Mouse (Mus musculus): ENCODE measurements around the gene Slc39a5.

The Slc39a5 gene

DNA sequence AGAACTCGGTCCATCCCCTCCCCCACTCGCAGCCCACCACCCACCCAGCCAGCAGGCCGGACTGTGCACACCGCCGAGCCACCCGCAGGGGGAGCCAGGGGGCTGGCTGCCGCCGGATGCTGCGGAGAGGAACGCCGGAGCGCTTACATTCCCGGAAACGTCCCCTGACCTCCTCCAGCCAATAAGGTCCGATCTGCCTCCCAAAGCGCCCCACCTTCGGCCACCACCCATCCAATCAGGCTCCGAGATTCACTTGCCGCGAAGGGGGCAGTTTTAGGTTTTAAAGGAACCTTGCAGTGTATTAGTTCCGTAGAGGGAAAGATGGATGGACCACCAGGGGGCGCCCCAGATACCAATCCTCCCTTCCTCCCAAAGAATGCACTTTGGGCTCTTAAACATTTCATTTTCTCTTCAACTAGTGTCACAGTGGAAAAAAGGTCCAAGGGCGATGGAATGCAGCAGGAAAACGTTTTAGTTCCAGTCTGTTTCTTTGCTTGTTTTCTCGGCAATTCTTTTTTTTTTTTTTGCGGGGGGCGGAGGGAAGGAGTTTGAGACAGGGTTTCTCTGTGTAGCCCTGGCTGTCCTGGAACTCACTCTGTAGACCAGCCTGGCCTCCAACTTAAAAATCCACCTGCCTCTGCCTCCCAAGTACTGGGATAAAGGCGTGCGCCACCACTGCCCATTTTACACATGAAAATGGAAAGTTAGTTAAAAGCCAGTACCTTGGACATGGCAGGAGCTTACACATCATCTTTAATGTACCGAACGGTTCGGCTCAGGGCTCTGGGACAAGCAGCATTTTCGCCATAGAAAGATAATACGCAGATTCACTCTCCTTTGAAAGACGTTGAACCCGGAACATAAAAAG lies 8.9 kb upstream of the Slc39a5 start:
- DNase-seq, result peak; percentile 97

DNA sequence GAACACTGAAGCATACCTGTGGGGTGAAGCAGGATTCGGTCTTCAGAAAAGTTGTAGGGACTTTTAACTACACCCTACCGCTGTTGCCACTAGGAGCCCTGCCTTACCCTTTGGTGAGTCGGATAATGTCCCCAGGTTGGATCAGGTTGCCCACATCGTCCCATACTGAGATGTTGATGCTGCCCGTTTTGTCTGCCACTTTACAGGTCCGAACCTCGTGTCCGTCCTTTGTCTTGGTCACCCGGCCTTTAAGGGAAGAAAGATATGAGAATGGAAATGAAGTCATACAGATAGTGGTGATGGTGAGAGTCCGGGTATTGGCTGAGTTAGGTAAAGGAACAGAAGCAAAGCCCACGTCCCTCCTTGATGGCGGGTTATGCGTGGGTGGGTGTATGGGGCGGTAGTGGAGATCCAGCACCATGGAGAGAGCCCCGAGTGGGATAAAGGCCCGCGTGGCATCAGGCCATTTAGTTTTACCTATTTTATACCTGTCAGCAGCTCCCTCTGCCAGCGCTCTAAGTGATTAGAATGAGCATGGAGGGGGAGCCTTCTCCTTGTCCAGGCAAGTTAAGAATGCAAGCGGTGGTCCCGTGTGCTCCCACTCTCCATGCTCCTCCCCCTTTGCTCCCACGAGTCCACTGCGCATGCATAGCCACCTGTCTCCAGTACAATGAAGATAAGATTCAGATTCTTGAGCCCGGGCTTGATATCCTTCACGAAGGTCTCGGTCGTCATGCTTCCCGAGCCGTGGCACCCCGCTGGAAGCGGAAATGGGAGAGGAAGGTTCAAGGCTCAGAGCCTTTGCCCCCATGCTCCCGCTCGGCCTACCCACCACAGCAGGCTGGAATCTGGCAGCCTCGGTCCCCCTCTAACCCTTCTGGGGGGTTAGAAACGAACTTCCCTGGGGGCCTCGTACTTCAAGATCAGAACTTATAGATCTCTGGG lies 7.8 kb upstream of the Slc39a5 start:
- no peak for DNase-seq

DNA sequence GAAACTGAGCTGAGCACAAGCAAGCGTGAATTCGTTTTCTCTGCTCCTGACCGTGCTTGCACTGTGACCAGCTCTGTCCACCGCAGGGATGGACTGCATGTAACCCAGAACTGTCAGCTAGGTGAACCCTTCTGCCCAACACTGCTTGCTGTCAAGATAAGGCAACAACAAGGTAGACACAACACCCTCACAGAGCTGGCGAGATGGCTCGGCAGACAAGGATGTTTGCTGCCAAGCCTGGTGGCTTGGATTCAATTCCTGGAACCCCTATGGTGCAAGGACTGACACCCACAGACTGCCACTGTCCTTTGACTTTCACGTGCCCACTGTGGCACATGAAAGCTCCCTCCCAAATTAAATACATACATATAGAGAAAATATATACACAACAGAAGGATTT lies 2.9 kb upstream of the Slc39a5 start:
- DNase-seq, result peak; percentile 73

DNA sequence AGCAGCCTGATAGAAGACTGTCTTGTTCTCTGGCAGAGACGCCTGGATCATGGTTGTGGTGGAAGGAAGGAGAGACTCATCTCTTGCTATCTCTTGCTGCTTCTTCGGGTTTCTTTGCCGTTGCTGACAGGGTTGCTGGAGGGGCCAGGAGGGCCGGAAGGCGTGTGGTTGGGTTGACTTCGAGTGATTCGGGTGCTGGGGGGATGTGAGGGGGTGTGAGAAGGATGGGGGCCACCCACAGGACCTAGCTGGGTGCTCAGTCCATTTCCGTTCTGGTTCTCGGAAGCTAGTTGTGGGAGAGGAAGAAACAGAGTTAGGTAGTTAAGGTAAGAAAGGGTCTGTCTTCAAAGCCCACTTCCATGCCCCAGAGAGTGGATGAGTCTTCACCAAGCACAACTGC lies 609 bp upstream of the Slc39a5 start:
- no peak for DNase-seq

DNA sequence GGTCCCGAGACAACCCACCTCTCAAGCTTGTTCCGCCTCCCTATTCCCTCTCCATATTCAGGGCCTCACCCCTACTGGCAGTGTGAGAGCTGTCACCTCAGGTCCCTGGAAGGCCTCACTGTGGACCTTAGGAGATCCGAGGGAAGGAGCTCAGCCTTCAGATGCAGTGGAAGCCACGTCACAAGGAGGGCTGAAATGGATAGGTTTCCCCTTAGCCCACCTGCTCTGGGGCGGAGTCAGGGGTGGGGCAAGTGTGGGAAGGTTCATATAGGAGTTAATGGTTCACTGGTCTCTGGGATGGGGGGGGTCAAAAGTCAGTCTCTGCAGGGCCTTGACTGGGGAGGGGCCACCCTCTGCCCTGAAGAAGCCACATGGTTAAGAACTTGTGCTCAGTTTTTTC lies 691 bp downstream of the Slc39a5 start:
- no peak for DNase-seq

DNA sequence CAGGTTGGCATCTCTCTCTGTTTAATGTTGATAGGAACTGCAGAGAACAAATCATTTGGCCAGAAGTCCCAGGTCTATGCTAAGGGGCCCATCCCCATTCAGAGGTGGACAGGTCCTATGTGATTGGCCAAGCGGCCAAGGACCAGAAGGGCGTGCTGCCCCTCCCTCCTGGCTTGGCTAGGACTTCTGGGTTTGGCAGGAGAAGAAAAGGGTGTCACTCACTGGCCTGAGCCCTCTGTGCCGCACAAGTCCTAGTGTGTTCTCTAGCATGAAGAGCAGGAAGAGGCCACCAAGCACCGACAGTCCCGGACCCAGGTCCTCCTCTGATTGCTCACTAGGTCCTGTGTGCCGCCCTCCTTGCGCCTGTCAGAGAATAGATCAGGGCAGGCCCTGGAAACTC lies 3.6 kb downstream of the Slc39a5 start:
- DNase-seq, result no peak

DNA sequence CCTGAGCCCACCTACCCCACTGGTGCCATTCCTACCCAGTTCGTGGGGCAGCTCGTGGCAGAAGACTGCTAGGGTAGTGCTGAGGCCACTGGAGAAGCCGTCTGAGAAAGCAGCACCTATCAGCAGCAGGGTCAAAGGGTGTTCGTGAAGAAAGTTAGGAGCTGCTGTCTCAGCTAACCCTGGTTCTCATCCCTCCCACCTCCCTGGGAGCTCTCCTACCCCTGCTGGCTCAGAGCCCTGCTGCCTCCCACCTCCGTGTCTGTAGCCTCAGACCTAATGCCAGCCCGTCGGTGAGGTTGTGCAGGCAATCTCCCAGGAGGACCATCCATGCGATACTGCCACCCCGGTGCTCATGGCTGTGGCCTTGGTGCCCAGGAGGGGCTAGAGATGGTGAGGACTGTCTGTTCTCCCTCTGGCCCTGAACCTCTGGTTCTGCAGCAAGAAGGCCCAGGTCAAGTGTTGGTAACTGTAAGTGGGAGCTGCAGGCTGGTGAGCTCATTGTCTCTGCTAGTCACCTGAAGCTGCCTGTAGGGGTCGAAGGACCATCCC lies 4.2 kb downstream of the Slc39a5 start:
- no peak for DNase-seq

DNA sequence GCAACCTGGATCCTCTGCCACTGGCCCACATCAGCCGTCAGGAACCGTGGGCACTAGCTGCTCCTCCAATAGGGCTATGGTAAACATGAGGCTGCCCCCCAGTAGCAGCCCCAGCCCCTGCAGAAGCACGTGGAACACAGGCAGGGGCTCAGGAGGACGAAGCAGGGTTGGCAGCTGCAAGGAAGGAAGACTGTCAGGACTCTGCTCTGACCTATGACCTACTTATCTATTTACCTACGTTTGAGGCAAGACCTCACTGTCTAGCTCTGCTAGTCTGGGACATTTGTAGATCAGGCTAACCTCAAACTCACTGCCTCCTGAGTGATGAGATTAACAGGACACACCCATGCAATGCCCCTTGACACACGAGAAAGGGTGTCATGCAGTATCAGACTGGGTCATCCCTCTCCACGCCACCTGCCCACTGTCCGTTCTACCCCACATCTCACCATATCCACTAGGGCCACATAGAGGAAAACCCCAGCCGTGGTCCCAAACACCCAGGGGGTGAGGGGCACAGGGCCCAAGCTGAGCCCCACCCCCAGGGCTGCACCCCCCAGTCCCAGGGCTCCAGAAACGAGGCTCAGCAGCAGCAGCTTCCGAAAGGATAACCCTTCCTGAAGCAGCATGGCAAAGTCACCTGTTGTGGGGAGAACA lies 4.9 kb downstream of the Slc39a5 start:
- no peak for DNase-seq

DNA sequence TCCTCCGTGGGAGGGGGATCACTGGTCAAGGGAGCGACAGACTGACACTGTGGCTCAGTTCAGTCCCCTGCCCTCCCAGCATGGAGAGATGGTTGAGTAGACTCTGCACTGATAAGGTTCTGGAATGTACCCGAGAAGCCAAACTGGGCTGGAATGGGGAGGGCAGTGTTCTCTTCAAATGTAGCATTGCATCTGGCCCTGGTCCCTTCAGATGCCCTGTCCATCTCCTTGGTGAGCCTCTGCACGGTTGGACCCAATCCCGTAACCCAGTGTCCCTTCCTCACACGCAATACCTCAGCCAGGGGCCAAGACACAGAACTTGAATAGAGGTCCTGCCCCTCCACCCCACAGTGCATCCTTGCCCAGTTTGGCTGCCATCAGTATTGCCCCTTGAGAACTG lies 9.2 kb downstream of the Slc39a5 start:
- no peak for DNase-seq

DNA sequence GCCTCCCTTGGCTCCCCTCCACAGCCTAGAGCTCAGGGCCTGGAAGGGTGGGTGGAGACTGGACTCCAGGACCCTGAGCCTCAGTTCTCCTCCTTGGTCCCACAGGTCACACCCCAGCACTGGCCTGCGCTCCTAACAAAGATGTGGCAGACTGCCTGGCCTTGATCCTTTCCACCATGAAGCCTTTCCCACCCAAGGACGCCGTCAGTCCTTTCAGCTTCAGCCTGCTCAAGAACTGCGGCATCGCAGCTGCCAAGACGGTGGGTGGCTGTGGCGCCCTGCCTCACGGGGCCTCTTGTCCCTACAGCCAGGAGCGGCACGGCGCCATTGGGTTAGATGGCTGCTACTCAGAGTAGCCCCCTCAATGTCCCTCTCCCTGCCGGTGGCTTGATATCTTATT lies 10.7 kb downstream of the Slc39a5 start:
- DNase-seq, result no peak

DNA sequence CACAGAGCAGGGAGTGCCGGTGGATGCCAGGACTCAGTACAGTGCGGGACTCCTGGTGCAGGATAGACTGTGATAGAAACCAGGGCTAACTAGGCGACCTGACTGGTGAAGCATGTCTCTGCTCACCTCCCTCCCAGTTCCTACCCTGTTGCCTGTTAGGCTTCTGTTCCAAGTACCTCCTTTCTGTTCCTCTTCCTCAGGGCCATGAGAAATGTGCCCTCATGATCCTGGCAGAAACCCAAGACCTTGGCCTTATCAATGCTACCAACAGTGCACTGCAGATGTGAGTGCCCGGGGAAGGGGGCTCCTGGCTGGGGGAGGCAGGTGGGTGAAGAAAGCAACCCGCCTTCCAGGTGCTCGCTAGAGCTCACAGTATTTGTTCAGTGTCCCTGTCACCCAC lies 11.5 kb downstream of the Slc39a5 start:
- no peak for DNase-seq

DNA sequence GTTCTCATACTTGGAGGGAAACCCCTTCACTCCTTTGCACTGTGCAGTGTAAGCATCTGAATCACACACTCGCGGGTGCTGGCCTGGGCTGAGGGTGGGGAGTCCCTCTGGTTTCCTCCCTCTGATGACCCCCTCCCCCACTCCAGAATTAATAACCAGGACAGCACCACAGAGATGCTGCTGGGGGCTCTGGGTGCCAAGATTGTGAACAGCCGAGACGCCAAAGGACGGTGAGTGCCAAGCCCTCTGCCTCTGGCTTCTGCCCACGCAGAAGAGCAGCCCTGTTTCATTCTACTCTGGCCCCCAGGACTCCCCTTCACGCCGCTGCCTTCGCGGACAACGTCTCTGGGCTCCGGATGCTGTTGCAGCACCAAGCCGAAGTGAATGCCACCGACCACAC lies 12.1 kb downstream of the Slc39a5 start:
- no peak for DNase-seq

DNA sequence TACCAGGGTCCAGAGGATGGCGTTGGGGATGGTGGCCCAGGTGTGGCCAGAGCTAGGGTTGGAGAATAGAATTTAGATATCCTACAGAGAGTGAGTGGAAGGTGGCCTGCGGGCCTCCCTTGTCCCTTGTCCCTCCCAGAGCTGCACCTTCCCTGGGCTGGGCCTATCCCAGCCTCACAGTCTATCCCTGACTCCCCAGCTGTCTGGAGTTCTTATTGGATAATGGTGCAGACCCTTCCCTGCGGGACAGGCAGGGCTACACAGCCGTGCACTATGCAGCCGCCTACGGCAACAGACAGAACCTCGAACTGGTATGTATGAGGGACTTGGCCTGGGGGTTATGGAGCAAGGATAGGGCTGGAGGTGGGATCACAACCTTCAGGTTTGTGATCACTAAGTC lies 15.1 kb downstream of the Slc39a5 start:
- DNase-seq, result no peak

DNA sequence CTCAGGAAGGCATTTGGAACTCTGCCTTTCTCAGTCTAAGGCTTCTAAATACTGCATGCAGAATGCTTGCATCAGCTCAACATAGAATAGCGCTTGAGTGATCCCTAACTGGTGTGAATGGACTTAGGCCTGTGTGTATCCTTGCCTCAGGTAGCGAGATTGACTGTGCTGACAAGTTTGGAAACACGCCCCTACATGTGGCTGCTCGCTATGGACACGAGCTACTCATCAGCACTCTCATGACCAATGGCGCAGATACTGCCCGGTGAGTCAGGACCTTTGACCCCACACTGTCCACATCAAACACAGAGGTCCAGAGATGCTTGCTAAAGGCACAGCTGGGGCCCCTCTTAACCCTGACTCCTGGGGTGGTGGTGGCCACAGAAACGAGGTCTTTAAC lies 18.5 kb downstream of the Slc39a5 start:
- no peak for DNase-seq

DNA sequence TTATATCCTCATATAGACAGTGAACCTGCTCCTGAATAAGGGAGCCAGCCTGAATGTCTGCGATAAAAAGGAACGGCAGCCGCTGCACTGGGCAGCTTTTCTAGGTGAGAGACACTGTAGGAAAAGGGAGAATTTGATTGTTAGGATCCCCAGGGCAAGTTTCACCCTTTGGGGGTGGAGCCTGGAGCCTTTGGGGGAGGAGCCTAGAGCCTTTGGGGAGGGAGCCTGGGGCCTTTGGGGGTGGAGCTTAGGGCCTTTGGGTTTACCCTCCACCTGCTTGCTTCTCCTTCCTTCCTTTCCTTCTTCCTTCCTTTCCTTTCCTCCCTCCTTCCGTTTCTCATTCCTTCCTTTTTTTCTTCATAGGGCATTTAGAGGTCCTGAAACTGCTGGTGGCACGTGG lies 20.5 kb downstream of the Slc39a5 start:
- DNase-seq, result no peak

DNA sequence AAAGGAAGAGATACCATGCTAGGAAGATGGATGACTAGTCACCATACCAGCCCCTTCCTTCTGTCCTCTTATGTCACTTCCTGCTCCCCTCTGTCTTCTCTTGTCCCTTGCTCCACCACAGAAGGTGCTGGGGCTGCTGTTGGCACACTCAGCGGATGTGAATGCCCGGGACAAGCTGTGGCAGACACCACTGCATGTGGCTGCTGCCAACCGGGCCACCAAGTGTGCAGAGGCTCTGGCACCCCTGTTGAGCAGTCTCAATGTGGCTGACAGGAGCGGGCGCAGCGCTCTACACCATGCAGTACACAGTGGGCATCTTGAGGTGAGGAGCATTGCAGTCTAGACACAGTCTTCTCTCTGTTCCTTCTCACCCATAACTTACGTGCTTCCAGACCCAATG lies 21.8 kb downstream of the Slc39a5 start:
- DNase-seq, result no peak

DNA sequence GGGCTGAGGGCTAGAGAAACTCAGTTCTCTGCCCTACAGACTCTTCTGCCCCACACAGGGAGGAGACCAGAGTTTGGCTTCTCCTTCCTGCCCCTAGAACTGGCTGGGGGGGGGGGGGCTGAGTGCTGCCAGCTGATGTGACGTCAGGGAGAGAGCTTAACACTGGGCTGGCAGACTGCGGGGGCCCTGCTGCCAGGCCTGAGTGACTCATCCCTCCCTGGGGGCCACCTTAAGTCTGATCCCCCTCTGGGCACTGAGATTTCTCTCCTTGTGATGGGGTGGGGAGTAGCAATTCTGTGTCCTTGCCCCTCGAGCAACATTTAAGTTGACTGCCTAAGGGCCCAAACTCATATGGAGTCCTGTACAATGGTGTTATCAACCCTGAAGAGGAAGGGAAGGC lies 22.6 kb downstream of the Slc39a5 start:
- no peak for DNase-seq

DNA sequence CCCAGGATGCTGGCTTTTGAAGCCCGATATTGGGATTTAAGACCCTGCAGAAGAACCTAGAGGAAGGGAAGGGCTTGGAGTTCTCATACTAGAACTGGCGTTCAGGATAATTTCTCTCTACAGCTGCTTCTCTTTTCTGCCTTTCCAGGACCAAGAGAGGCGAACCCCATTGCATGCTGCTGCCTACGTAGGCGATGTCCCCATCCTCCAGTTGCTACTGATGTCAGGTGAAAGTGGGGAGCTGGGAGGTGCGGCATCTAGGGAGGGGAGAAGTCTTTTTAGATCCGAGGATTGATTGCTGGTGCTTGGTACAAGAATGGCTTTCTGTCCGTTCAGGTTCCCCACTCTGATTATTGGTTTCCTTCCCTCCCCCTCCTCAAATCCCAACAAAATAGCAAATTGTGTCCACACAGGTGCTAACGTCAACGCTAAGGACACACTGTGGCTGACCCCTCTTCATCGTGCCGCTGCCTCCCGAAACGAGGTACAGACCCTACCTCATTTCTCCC lies 23.0 kb downstream of the Slc39a5 start:
- DNase-seq, result no peak

DNA sequence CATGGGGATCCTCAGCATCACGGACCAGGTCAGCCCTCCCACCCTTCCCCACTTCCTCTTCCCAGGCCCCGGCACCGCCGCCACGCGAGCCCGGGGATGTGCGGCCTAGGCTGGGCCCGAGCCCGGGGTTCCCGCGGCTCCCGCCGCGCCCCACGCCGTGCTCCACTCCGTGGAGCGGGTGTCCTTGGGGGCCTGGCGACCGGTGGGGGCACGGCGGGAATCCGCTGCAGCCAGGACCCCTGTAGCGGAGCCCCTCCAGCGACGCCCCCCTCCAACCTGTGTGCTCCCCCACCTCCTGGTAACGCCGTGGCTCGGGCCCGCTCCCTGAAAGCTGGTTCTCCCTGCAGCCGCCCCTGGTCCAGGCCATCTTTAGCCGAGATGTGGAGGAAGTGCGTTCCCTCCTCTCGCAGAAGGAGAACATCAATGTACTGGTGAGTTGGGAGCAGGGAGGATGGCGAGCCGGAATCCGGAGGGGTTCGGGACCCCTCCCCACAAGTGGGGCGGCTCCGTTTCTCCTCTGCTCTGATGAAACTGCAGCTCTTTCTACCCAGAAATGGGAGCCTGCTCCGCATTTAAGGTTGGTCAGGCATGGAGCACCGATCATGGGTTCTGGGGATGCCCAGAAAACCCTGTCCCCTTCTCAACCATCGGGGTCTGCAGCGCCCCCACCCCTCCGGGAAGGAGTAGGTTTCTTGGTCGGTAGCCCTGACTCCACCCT lies 23.6 kb downstream of the Slc39a5 start:
- DNase-seq, result peak; percentile 52

DNA sequence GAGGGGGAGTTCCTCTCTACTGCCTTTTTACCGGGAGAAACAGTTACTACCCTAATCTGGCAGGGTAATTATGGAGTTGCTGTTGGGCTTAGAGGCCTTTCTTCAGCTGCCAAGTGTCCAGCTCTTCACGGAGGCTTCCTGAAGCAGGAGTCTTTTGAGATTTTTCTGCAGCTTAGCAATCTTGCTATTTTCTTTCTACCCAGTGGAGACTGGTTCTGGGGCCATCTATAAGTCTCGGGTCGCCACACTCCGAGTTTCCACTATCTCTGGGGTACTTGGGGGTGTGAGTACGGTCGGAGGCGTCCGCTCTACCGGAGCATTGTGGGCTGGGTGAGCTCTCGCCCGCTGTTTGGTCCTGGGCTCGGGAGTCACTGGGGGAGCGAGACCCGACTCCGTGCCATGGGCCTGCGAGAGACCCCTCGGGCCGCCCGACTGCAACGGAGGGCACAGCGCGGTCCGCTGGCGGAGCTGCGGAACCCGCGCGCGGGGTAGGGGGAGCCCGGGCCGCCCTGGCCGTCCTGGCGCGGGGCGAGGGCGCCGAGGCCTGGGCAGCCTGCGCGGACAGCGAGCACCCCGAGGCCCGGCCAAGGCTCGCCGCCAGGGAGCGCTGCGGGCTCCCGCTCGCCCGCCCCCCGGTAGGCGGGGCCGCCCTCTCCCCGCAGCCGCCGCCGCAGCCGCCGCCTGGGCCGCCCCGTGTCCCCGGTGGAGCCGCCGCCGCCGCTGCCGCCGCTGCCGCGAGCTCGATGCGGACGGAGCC lies 24.4 kb downstream of the Slc39a5 start, which contains the start of gene Ankrd52:
Gene Ankrd52 (plus strand): TSS at position 661 of the 757 bp plus-strand sequence.
- peak; percentile 87 for DNase-seq

DNA sequence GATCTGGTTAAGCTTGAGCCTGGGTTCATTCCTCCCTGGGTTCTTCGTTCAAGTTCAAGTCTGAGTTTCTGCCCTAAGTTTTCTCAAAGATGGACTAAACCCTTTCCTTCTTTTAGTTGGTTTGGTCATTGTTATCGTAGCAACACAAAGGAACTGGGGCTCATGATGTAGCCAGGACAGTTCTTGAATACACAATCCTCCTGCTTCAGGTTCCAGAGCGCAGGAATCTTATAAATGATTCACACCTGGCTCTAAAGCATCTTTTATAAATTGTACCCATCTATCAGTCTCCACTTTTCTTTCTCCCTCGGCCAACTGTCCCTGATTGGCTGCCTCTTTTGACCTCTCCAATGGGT lies 25.0 kb downstream of the Slc39a5 start:
- no peak for DNase-seq

All from cerebellum, adult 8-10 months (tissue).